Mouse (Mus musculus): ENCODE measurements at regions not wholly inside any gene's neighbourhood (a gene's known extent, or its start where the extent isn't known, plus 50 kb on each side); places are given as distances from the start of the nearest gene placed in this dataset.

GRCm38 (mm10) chr11:55712350-55712749 is 104.4 kb upstream of the Glra1 start:
- DNase-seq (ENCODE audit: low read depth, low spot score): no peak

GRCm38 (mm10) chr11:55707467-55707866 is 99.5 kb upstream of the Glra1 start:
- no peak for DNase-seq (ENCODE audit: low read depth, low spot score)

GRCm38 (mm10) chr11:55701921-55702320 is 93.9 kb upstream of the Glra1 start:
- no peak for DNase-seq (ENCODE audit: low read depth, low spot score)

GRCm38 (mm10) chr11:55685031-55685519 is 77.1 kb upstream of the Glra1 start:
- DNase-seq (ENCODE audit: low read depth, low spot score): no peak

- peak; percentile 8 for DNase-seq (ENCODE audit: low read depth, low spot score)
Observed at GRCm38 (mm10) chr11:55682351-55682961, 74.5 kb upstream of the Glra1 start.

GRCm38 (mm10) chr11:55681226-55681980 is 73.4 kb upstream of the Glra1 start:
- no peak for DNase-seq (ENCODE audit: low read depth, low spot score)

GRCm38 (mm10) chr11:55663108-55663507 is 55.1 kb upstream of the Glra1 start:
- DNase-seq (ENCODE audit: low read depth, low spot score): no peak

GRCm38 (mm10) chr11:55662283-55662682 is 54.3 kb upstream of the Glra1 start:
- no peak for DNase-seq (ENCODE audit: low read depth, low spot score)

Data from 3T3-L1 (cell line).